Mouse (Mus musculus) retina, postnatal 1 day (tissue): Measurements from ENCODE around the gene Tmem192.
A peak's percentile ranks its signal among the peaks of the same experiment; 100 is the strongest.
"Not testable (repeated sequence)": the region's sequence is repeated elsewhere in the genome, so short reads cannot be mapped to it uniquely, and the experiment has no call there.

ENCODE experiments used
- DNase-seq: peaks from one replicate; pipeline ENCODE4 v3.0.0-alpha.2; 2012

Gene Tmem192

DNA sequence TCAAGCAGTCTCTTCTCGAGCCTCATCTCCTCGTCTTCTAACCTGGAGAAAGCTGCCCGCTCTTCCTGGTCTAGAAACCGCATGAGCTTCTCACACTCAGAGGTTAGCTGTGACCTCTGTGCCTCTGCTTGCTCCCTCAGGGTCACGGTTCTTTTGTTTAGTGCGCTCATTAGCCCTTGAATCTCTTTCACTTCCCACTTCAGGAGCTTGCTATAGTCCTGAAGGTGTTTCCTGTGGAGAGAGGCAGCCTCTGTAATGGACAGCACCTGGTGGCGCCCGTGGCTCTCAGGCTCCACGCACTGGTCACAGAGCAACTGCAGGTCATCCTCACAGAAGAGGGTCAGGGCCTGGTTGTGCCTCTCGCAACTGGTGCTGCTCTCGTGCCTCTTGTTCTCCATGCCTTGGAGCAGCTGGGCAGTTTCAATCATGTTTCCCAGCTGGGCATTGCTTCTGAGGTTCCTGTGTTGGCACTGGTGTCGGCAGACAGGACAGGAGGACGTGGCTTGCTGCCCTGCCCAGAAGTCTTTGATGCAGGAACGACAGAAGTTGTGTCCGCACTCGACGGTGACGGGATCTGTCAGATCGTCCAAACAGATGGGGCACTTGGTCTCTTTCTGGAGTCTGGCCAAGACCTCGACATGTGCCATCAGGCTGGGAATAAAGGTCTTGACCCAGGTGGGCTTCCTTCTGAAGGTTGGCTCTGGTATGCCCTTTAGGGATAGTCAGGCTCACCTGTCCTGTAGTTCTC lies 36.3 kb downstream of the Tmem192 start:
- peak; percentile 2 for DNase-seq

GRCm38 (mm10) chr8:64987731-64988130 lies 40.7 kb downstream of the Tmem192 start, which contains the start of gene Trim75:
Trim75 (minus strand) TSS chr8:64987831.
- no peak for DNase-seq

DNA sequence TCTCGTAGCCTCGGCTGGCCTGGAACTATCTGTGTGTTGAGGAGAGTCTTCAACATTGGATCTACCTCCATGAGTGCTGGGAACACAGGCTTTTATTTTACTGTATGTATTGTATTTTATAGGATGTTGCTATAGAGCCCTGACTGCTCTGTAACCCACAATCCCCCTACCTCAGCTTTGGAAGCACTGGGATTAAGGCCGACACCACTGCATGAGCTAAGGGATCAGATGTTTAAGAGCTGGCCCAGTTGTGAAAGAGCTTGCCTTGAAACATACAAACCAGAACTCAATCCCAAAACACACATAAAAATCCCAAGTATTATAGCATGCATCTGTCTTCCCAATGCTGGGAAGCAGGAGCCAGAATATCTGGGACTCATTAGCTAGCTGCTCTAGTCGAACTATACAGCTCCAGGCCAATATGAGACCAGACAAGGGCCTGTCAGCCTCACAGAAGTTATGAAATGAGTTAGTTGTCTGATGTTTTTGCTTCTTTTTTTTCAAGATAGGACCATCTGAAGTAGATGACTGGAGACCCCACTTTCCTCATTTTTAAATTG lies 51.9 kb downstream of the Tmem192 start:
- no peak for DNase-seq

GRCm38 (mm10) chr8:65007616-65008015 lies 60.6 kb downstream of the Tmem192 start:
- not testable (repeated sequence) for DNase-seq

- no peak for DNase-seq
Observed at GRCm38 (mm10) chr8:65018423-65018822, 71.4 kb downstream of the Tmem192 start, which contains the start of the genes Trim61 and Trim60. Trim61 (minus strand) TSS chr8:65018523. Trim60 (minus strand) TSS chr8:65018584.
